Mouse (Mus musculus): ENCODE results near the gene Gm21983.
A peak's percentile ranks its signal among the peaks of the same experiment; 100 is the strongest.

Gene Gm21983

GRCm38 (mm10) chr7:27159882-27160281 is 21.0 kb downstream of the Gm21983 start:
- DNase-seq (ENCODE audit: low read depth) = peak; percentile 95

- DNase-seq (ENCODE audit: low read depth) = no peak
Observed at GRCm38 (mm10) chr7:27159256-27159655, 21.6 kb downstream of the Gm21983 start.

GRCm38 (mm10) chr7:27158171-27158570 is 22.7 kb downstream of the Gm21983 start:
- DNase-seq (ENCODE audit: low read depth) = no peak

- DNase-seq (ENCODE audit: low read depth) = no peak
Observed at GRCm38 (mm10) chr7:27156005-27156404, 24.9 kb downstream of the Gm21983 start.

DNA sequence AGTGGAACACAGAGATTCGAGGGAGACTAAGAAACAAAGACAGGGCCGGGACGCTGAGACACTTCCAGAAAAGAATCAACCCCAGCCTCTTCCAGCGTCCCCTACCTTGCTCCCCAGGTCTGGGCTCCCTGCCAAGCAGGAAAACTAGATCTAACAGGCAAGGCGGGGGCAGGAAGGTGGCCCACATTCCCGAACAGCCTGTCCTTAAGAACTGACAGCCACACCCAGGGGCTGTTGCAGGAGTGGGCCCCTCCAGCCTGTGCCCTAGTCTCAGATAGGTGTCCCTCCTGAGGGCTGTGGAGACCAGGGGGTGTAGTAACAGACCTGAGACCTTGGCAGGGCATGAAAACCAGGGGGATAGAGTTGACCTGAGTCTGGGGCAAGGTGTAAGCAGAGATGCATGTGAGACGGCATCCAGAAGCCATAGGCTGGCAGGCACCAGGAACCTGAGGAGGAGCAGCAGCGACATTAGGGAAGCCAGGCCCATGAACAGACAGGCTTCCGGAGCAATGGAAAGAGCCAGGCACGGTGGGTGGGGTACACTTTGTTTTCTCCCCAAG is 27.6 kb downstream of the Gm21983 start, which contains the start of gene Cyp2t4:
Gene Cyp2t4, plus strand, starts transcription at position 510 of the 560 bp plus-strand sequence.
- DNase-seq (ENCODE audit: low read depth) = no peak

GRCm38 (mm10) chr7:27136410-27136996 is 44.4 kb downstream of the Gm21983 start:
- no peak for DNase-seq (ENCODE audit: low read depth)

DNA sequence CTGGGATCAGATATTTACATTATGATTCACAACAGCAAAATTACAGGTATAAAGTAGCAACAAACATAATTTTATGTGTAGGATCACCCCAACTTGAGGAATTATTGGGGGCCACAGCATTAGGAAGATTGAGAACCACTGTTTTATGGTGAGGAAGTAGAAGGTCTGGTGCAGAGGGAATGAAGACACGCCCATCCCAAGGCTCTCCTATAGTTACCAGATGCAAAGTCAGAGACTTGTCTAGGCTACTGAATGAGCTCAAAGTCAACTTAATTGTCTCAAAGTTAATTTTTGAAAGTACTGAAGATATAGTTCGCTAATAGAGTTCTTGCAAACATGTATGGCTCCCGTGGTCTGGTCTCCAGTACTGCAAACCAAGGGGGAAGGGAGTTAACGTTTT is 47.1 kb downstream of the Gm21983 start:
- no peak for DNase-seq (ENCODE audit: low read depth)

GRCm38 (mm10) chr7:27133156-27133555 is 47.7 kb downstream of the Gm21983 start:
- DNase-seq (ENCODE audit: low read depth) = no peak

DNA sequence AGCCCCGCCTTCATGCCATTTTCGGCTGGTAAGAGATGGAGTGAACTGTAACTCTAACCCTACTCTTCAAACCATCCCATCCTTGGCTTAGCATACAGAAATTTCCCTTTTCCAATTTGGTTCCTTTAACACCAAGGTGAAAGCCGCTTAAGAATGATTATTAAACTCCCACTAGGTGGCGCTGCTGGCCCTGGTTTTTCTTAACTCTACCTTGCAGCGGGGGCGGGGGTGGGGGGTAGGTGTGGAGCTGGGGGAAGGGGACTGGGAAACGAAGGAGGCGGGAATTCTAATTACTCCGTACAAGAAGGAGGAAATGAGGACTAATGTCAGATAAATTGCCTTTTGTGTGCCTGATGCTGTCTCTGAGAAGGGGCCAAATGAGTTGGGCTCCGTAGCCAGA is 48.3 kb downstream of the Gm21983 start:
- DNase-seq (ENCODE audit: low read depth) = peak; percentile 59

DNA sequence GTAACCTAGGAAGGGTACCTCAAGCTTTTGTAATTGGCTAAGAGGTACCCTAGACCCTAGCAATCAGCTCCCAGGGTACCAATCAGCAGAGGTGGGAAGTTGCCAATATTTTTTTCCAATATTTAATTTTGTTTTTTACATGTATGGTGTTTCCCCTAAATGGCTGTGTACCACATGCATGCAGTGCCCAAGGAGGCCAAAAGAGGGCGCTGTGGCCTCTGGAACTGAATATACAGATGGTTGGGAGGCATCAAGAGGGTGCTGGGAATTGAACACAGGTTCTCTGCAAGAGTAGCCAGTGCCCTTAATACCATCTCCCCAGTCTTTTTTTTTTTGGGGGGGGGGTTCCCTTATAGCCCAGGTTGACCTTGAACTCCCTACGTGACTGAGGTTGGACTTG is 49.5 kb downstream of the Gm21983 start:
- no peak for DNase-seq (ENCODE audit: low read depth)

DNA sequence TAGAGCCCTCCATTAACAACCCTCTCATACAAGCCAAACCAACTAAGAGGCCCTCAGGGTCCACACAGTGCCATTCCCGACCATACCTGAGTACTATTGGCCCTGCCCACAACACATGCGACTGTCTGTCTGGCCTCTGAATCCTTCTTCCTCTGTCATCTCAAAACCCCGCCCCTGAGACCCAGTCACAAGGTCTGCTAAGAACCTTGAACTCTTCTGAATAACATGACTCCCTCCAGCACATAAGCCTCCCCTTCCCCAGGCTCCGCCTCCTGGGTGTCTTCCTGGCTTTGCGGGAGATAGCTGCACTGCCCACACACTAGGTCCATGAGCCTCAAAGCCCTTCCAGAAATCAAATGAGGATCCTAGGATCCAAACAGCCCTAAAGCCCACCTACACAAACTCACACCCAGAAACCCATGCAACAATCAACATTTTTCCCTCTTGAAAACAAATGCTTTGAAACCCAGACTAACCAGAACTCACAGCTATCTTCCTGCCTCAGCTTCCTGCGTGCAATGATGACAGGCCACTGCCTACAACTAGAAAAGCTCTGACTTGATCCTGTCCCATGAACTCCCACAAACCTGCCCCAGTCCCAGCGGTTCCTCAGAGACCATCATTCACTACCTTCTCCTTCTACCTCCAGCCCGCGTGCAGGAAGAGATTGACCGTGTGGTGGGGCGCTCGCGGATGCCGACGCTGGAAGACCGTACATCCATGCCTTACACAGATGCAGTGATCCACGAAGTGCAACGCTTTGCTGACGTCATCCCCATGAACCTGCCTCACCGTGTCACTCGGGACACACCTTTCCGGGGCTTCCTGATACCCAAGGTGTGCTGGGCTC is 50.1 kb downstream of the Gm21983 start:
- DNase-seq (ENCODE audit: low read depth) = no peak

DNA sequence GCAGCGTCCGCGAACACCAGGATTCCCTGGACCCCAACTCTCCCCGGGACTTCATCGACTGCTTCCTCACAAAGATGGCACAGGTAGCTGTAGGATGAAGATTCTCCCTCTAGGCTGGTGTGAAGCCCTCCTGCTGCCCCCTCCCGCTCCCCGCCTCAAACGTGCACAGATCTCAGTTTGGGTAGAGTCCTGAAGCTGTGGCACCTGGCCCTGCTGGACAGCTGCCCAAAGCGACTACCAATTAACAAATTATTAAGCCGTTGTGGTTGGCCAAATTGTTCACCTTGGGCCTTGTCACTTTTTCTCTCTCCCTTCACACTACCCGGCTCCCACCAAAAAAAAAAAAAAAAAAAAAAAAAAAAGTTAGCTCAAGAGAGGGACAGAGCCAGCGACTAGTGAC is 51.1 kb downstream of the Gm21983 start:
- DNase-seq (ENCODE audit: low read depth) = no peak

- DNase-seq (ENCODE audit: low read depth) = no peak
Observed at GRCm38 (mm10) chr7:27128946-27129345, 51.9 kb downstream of the Gm21983 start.

DNA sequence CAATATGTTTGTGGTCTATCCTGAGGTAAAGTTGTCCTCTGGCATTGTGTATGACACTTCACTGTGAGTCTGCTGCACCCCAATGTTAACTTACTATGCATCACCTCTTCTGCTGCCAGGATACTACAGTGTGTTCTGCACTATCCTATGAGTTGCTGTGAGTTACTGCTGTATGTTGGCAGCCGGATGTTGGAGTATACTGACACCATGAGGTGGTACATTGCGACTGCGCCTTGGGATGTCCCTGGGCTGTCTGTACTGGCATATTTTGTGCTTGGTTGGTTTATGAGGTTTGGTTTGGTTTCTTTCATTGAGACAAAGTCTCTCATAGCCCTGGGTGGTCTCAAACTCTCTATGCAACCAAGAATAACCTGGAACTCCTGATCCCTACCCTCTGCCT is 52.7 kb downstream of the Gm21983 start:
- peak; percentile 52 for DNase-seq (ENCODE audit: low read depth)

- no peak for DNase-seq (ENCODE audit: low read depth)
Observed at GRCm38 (mm10) chr7:27124969-27125368, 55.9 kb downstream of the Gm21983 start.

DNA sequence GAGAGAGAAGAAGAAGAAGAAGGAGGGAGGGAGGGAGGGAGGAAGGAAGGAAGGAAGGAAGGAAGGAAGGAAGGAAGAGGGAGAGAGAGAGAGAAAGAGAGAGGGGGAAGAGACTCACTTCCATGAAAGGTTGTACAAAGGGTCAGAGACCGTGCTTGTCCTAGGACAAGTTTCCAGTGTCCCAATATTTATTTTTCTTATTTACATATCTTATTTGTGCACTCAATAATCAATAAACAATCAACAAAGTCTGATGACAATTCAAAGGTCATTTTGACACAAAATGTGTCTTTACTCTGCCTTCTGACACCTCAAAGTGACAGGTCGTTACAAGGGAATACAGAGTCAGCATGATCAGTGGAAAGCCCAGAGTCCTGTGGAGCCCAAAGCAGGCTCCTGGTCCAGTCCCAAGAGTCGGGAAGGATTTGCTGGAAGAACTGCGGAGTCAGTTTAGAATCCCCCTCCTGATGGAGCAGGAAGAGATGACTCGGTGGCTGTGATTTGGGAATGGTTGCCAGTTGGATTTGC is 56.5 kb downstream of the Gm21983 start:
- DNase-seq (ENCODE audit: low read depth) = no peak

DNA sequence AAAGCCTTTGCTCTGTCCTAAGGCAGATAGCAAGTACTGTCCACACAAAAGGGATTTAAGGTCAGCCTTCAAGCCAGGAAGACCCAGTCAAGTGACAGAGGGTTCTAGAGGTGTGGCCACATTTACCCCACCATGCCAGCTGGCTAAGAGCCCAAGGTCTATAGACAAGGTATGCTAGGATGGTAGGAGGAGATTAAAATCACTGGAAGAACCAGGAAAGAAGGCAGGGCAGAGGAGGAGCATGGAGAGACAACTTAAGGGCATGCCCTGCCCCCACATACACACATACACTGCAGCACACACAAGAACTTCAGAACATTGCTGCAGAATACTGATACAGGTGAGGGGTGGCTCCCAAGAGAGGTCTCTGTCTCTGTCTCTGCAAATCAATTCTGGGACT is 61.2 kb downstream of the Gm21983 start, which contains the start of gene Cyp2f2:
Gene Cyp2f2, plus strand, starts transcription at position 234 of the 400 bp plus-strand sequence.
- DNase-seq (ENCODE audit: low read depth) = no peak

Data from 416B (cell line).